Mouse (Mus musculus) midbrain, embryonic 12.5 days (tissue): ENCODE data around the gene Prss30. TPM values are rescaled to one million over a fixed set of nuclear protein-coding genes. Genes with fewer than 3 reads are reported as not detected.

Experiments used
- ATAC-seq: fragments of 200-750 bp; cut with Nextera tagmentation; 2 replicates; pipeline ENCODE4 v1.8.0; 2017; ENCODE audit warnings: low read depth, moderate TSS enrichment, moderate library complexity; ENCODE audit not compliant: low FRiP score
- H3K27ac ChIP-seq: fragments of 300-500 bp; sonication (generic); replicated peaks from 2 replicates; pipeline ENCODE4 v1.5.1; 2016; ENCODE audit warnings: mild to moderate bottlenecking
- H3K27me3 ChIP-seq: fragments of 300-500 bp; sonication (generic); 2 replicates; pipeline ENCODE4 v1.6.1; 2016; ENCODE audit warnings: mild to moderate bottlenecking
- H3K36me3 ChIP-seq: fragments of 300-500 bp; sonication (generic); 2 replicates; pipeline ENCODE4 v1.6.1; 2016
- H3K4me1 ChIP-seq: fragments of 300-500 bp; sonication (generic); 2 replicates; pipeline ENCODE4 v1.6.1; 2016
- H3K4me2 ChIP-seq: fragments of 300-500 bp; sonication (generic); replicated peaks from 2 replicates; pipeline ENCODE4 v1.6.1; 2016; ENCODE audit warnings: mild to moderate bottlenecking, moderate library complexity
- H3K4me3 ChIP-seq: fragments of 300-500 bp; sonication (generic); 2 replicates; pipeline ENCODE4 v1.5.1; 2016; ENCODE audit warnings: mild to moderate bottlenecking
- H3K9ac ChIP-seq: fragments of 300-500 bp; sonication (generic); replicated peaks from 2 replicates; pipeline ENCODE4 v1.6.1; 2016; ENCODE audit warnings: mild to moderate bottlenecking, moderate library complexity
- H3K9me3 ChIP-seq: fragments of 300-500 bp; sonication (generic); 2 replicates; pipeline ENCODE4 v1.6.1; 2016; ENCODE audit warnings: mild to moderate bottlenecking
- WGBS: fragments of 180-500 bp; shearing (Covaris S2); methylation state at CpG from one replicate; pipeline ENCODE4 v1.1.7; 2016; 5-methylcytosine and 5-hydroxymethylcytosine counted together
- polyA plus RNA-seq: library from polyadenylated mRNA; unstranded; fragments of >200 nt; fragmentation: Nextera tagmentation; extraction: Ambion mirVana; gene quantifications from 2 replicates; pipeline ENCODE4 v1.2.1, GENCODE M21; 2016

Gene Prss30
- polyA plus RNA-seq = not detected in 2 replicates

- Histone ChIP-seq H3K4me2 (no peak within 1 kb of the TSS), H3K27me3 (no peaks in the 10 kb centered on the region), H3K9ac (no peak within 1 kb of the TSS), H3K4me1 (no peaks in the 10 kb centered on the region), H3K36me3 (no peaks in the 10 kb centered on the region), H3K27ac (no peak within 1 kb of the TSS), H3K4me3 (no peak within 1 kb of the TSS), H3K9me3 (no peaks in the 10 kb centered on the region)
- 83% methylated on average over 10 of the region's 10 CpGs for WGBS
- no peak for ATAC-seq
Observed at GRCm38 (mm10) chr17:23980297-23980909, at the start of gene Prss30. Gene Prss30, minus strand, starts transcription at chr17:23980566.

GRCm38 (mm10) chr17:24029477-24029876 lies 49.1 kb upstream of the Prss30 start:
- no peaks in the 10 kb centered on the region for H3K27me3 ChIP-seq
- no peak for ATAC-seq
- H3K9me3 ChIP-seq = no peaks in the 10 kb centered on the region
- H3K27ac ChIP-seq = no peak overlapping the region
- no peaks in the 10 kb centered on the region for H3K4me1 ChIP-seq
- no peak overlapping the region for H3K4me2 ChIP-seq
- no peak overlapping the region for H3K4me3 ChIP-seq
- no peaks in the 10 kb centered on the region for H3K36me3 ChIP-seq
- WGBS = 84% methylated on average over 7 of the region's 7 CpGs
- H3K9ac ChIP-seq = no peak overlapping the region

- Histone ChIP-seq H3K9ac (no peak overlapping the region), H3K36me3 (no peaks in the 10 kb centered on the region), H3K4me2 (no peak overlapping the region), H3K27ac (no peak overlapping the region), H3K4me3 (no peak overlapping the region), H3K4me1 (no peaks in the 10 kb centered on the region), H3K9me3 (no peaks in the 10 kb centered on the region), H3K27me3 (0 out of 2 replicates have a peak, but pooled peaks cover 7% of the 10 kb centered on the region)
- ATAC-seq = no peak
- 78% methylated on average over 5 of the region's 5 CpGs for WGBS
Observed at GRCm38 (mm10) chr17:24021375-24022199, 41.2 kb upstream of the Prss30 start.

- 87% methylated on average over 6 of the region's 6 CpGs for WGBS
- H3K9me3 ChIP-seq = no peaks in the 10 kb centered on the region
- no peaks in the 10 kb centered on the region for H3K4me1 ChIP-seq
- no peak for ATAC-seq
- no peak overlapping the region for H3K9ac ChIP-seq
- no peaks in the 10 kb centered on the region for H3K36me3 ChIP-seq
- H3K27ac ChIP-seq = no peak overlapping the region
- H3K4me3 ChIP-seq = no peak overlapping the region
- 0 out of 2 replicates have a peak, but pooled peaks cover 7% of the 10 kb centered on the region for H3K27me3 ChIP-seq
- H3K4me2 ChIP-seq = no peak overlapping the region
Observed at GRCm38 (mm10) chr17:24020696-24021095, 40.3 kb upstream of the Prss30 start.

- Histone ChIP-seq H3K27me3 (no peaks in the 10 kb centered on the region), H3K4me3 (no peak overlapping the region), H3K9ac (no peak overlapping the region), H3K27ac (no peak overlapping the region), H3K4me1 (no peaks in the 10 kb centered on the region), H3K36me3 (no peaks in the 10 kb centered on the region), H3K4me2 (no peak overlapping the region), H3K9me3 (no peaks in the 10 kb centered on the region)
- WGBS = 27% methylated on average over 14 of the region's 14 CpGs
- no peak for ATAC-seq
Observed at GRCm38 (mm10) chr17:24015727-24016126, 35.4 kb upstream of the Prss30 start.

- Histone ChIP-seq H3K27me3 (no peaks in the 10 kb centered on the region), H3K4me3 (no peak overlapping the region), H3K9me3 (no peaks in the 10 kb centered on the region), H3K9ac (no peak overlapping the region), H3K4me2 (no peak overlapping the region), H3K4me1 (no peaks in the 10 kb centered on the region), H3K27ac (no peak overlapping the region), H3K36me3 (no peaks in the 10 kb centered on the region)
- ATAC-seq = no peak
- 90% methylated on average over 5 of the region's 5 CpGs for WGBS
Observed at GRCm38 (mm10) chr17:24014433-24014965, 34.1 kb upstream of the Prss30 start.

GRCm38 (mm10) chr17:24012921-24013320 lies 32.6 kb upstream of the Prss30 start:
- Histone ChIP-seq H3K4me1 (no peaks in the 10 kb centered on the region), H3K9me3 (no peaks in the 10 kb centered on the region), H3K36me3 (no peaks in the 10 kb centered on the region), H3K9ac (no peak overlapping the region), H3K4me2 (no peak overlapping the region), H3K27me3 (no peaks in the 10 kb centered on the region), H3K4me3 (no peak overlapping the region), H3K27ac (no peak overlapping the region)
- no peak for ATAC-seq
- 81% methylated on average over 2 of the region's 2 CpGs for whole genome bisulfite sequencing

- Histone ChIP-seq H3K9ac (no peak overlapping the region), H3K27me3 (no peaks in the 10 kb centered on the region), H3K27ac (no peak overlapping the region), H3K4me2 (no peak overlapping the region), H3K4me3 (no peak overlapping the region), H3K4me1 (no peaks in the 10 kb centered on the region), H3K9me3 (no peaks in the 10 kb centered on the region), H3K36me3 (no peaks in the 10 kb centered on the region)
- ATAC-seq = no peak
- WGBS = 51% methylated on average over 5 of the region's 5 CpGs
Observed at GRCm38 (mm10) chr17:24009617-24010016, 29.3 kb upstream of the Prss30 start.

GRCm38 (mm10) chr17:24008105-24008504 lies 27.7 kb upstream of the Prss30 start:
- ATAC-seq = no peak
- WGBS = 84% methylated on average over 4 of the region's 4 CpGs
- H3K4me2 ChIP-seq = no peak overlapping the region
- H3K36me3 ChIP-seq = no peaks in the 10 kb centered on the region
- no peaks in the 10 kb centered on the region for H3K9me3 ChIP-seq
- H3K9ac ChIP-seq = no peak overlapping the region
- no peaks in the 10 kb centered on the region for H3K27me3 ChIP-seq
- H3K27ac ChIP-seq = no peak overlapping the region
- H3K4me1 ChIP-seq = no peaks in the 10 kb centered on the region
- H3K4me3 ChIP-seq = no peak overlapping the region

- 74% methylated on average over 1 of the region's 1 CpGs for WGBS
- H3K4me2 ChIP-seq = no peak overlapping the region
- ATAC-seq = no peak
- no peaks in the 10 kb centered on the region for H3K27me3 ChIP-seq
- H3K4me1 ChIP-seq = no peaks in the 10 kb centered on the region
- no peaks in the 10 kb centered on the region for H3K9me3 ChIP-seq
- H3K4me3 ChIP-seq = no peak overlapping the region
- H3K9ac ChIP-seq = no peak overlapping the region
- no peak overlapping the region for H3K27ac ChIP-seq
- no peaks in the 10 kb centered on the region for H3K36me3 ChIP-seq
Observed at GRCm38 (mm10) chr17:24007391-24007790, 27.0 kb upstream of the Prss30 start.

GRCm38 (mm10) chr17:24006930-24007329 lies 26.6 kb upstream of the Prss30 start:
- no peaks in the 10 kb centered on the region for H3K36me3 ChIP-seq
- no peaks in the 10 kb centered on the region for H3K9me3 ChIP-seq
- no peak overlapping the region for H3K9ac ChIP-seq
- WGBS = 52% methylated on average over 2 of the region's 2 CpGs
- H3K4me1 ChIP-seq = no peaks in the 10 kb centered on the region
- no peak overlapping the region for H3K4me2 ChIP-seq
- no peaks in the 10 kb centered on the region for H3K27me3 ChIP-seq
- no peak for ATAC-seq
- no peak overlapping the region for H3K27ac ChIP-seq
- no peak overlapping the region for H3K4me3 ChIP-seq

GRCm38 (mm10) chr17:24005049-24005448 lies 24.7 kb upstream of the Prss30 start:
- Histone ChIP-seq H3K9ac (no peak overlapping the region), H3K9me3 (no peaks in the 10 kb centered on the region), H3K36me3 (no peaks in the 10 kb centered on the region), H3K4me3 (no peak overlapping the region), H3K27ac (no peak overlapping the region), H3K27me3 (no peaks in the 10 kb centered on the region), H3K4me2 (no peak overlapping the region), H3K4me1 (no peaks in the 10 kb centered on the region)
- WGBS = 92% methylated on average over 3 of the region's 3 CpGs
- no peak for ATAC-seq
